Mouse (Mus musculus) heart, postnatal 25 days (tissue): ENCODE results near the gene Gm19345. TPM values are rescaled to one million over a fixed set of nuclear protein-coding genes. Genes with fewer than 3 reads are reported as not detected.

Experiments
- DNase-seq: peaks from one replicate; pipeline ENCODE4 v3.0.0; 2022; ENCODE audit warnings: low spot score
- intact Hi-C: fragments of 180-260 bp; cut with DNase I; formaldehyde crosslinking; loops from one replicate; pipeline ENCODE4 v1.15.1; 2025
- total RNA-seq, 2 experiments: library from RNA; stranded (reverse); gene quantifications; 2 replicates each; pipeline ENCODE4 v1.2.3; 2021

The Gm19345 gene
- total RNA-seq, 2 experiments from 2014 or later = not detected

DNA sequence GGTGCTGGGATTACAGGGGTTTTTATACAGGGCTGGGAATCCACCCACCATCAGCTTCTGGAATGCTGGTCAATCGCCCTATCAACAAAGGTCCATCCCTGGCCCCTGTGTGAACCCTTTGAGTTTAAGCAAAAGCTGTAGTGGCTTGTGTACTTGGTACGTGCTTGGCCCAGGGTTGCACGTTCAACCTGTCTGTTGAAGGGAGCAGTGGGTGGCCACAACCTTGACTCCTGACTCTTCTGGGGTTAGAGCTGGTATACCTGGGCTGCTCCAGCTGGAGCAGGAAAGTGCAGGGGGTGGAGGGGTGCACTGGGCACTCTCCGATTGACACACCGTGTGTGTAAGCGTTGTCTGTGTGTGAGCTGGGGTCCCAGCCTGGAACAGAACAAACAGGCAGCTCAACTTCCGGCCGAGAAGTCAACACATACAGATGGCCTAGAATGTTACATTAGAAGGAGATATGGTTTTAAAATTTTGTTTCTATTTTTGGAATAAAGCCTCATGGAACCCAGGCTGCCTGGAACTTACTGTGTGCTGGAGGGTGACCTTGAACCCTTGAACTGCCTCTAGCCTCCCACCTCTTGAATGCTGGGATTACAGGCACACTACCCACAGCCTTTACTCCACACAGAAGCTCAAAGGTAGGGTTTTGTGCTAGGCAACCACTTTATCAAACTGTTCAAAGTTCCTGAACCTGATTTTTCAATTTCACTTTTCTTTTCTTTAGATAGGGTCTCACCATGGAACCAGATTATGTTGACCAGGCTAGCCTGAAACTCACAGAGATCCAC lies 13.6 kb downstream of the Gm19345 start:
- intact Hi-C loops = loop anchor here (5.0 kb wide), 1 partner anchor 113 kb away; the partner anchor contains the start of gene Nectin2
- no peak for DNase-seq

DNA sequence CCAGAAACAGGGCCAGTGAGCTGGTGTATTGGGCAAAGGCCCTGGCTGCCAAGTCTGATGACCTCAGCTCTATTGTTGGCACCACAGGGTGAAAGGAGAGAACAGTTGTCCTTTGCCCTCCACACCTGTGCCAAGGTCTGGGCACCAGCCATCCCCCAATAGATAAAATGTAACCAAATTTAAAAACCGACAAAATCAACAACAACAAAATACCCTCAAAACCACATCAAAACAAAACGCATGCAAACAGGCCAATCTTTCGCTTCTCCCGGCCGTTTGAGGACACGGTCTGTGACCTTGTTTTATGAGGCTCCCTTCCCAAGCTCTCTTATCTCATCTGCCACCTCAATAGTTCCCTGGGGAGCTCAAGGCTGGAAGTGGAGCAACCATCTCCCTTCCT lies 14.7 kb downstream of the Gm19345 start:
- no peak for DNase-seq
- intact Hi-C loops = loop anchor here (5.0 kb wide), 1 partner anchor 114 kb away; the partner anchor contains the start of gene Nectin2

DNA sequence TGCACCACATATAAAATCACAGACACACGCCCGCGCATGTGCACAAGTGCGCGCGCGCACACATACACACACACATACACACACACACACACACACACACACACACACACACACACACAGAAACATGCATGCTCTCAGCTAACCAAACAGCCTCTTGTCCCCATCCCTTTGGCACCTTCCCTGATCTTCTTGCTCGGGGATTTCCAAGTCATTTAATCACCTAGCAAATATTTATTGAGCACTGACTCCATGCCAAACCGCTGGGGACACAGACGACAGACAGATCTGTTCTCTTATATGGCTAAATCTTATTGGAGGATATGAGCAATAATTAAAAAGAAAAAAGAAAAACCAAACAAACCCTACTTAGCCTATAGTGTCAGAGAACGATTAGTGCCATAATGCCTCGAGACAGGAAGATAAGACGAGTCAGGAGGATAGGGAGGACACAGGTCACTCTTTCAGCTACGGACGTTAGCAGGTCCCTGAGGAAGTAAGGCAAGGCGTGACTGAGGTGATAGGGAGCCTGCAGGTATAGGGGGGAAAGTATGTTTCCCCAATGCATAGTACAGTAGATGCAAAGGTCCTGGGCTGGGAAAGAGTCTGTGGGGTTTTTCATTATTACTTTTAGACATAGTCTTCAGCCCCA lies 16.1 kb downstream of the Gm19345 start:
- intact Hi-C loops = loop anchor here (5.0 kb wide), 1 partner anchor 116 kb away; the partner anchor contains the start of gene Nectin2
- no peak for DNase-seq

DNA sequence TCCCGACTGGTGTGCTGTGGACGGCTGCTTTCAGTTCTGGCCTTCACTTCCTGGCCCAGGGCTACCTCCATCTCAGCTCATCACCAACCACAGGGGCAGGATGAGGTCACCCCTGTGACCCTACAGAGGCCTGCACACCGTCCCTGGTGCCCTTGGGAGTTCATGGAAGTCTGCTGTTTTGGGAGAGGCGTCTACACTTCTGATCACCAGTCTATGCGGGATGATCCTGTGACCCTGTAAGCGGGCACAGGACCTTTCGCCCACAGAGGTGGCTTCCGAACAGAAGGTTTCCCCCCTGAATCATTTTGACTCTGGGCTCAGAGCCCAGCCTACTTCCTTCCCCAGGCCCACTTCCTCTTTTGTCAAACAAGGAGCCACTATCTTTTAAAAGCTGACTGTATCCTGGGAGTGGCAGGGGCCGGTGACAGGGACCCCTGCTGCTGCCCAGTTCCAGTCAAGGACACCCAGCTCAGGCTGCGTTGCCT lies 19.4 kb downstream of the Gm19345 start:
- intact Hi-C loops = no loop called here
- peak; percentile 28 for DNase-seq

DNA sequence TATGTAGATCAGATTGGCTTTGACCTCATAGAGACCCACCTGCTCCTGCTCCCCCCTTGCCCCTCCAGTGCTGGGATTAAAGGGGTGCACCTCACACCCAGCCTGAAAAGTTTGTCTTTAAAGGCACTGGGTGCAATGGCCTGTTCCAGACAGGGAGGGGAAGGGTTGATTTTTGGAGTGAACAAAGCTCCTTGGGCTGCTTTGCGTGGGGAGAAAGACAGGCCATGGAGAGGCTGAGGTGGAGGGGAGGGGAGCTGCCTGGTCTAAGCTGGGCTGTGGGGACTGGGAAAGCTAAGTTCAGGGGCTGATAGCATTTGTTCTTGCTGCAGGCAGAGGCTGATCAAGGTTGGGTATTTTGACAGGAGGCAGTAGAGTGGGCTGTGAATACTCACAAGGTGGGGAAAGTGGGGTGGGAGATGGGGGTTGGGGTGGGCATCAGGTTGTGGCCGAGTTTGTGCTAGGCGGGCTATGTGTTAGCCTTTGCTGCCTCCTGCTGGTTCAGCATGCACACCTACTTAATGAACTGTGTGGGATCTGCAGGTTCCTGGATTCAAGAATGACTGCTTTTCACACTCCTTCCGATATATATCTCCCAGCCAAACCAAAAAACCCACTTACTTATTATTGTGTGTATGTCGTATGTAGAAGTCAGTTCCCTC lies 20.3 kb downstream of the Gm19345 start:
- DNase-seq = no peak
- intact Hi-C loops = loop anchor here (1.0 to 2.0 kb wide), 3 partner anchors 23 to 70 kb away; no protein-coding TSS in a partner anchor

DNA sequence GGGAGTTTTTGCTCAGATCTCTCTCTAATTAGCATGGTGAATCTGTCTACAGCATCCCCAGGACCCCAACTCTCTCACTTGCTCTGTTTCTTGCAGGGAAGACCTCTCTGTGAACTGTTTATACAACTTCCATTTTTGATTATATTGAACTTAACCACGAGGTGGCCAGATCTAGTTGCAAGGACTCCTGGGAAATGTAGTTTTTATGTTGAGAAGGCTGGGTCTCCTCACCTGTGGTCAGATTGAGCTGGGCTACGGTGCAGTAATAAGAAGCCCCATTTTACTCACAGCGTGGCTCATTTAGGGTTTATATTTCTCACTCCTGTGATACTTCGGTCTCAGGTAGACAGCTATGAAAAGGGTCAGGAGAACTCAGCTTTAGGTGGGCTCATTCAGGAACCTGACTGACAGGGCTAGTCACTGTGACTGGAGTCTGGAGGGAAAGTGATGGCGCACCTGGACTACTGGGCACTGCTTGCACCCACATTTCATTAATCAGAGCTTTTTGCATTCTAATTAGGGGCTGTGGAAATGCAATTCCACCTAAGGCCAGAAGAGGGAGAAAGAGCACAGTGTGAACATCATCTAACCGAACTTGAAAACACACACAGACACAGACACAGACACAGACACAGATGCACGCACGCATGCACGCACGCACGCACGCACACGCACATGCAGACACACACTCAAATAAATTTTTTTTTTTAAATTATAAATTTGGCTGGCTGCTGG lies 24.3 kb downstream of the Gm19345 start:
- DNase-seq = no peak
- intact Hi-C loops = no loop called here

DNA sequence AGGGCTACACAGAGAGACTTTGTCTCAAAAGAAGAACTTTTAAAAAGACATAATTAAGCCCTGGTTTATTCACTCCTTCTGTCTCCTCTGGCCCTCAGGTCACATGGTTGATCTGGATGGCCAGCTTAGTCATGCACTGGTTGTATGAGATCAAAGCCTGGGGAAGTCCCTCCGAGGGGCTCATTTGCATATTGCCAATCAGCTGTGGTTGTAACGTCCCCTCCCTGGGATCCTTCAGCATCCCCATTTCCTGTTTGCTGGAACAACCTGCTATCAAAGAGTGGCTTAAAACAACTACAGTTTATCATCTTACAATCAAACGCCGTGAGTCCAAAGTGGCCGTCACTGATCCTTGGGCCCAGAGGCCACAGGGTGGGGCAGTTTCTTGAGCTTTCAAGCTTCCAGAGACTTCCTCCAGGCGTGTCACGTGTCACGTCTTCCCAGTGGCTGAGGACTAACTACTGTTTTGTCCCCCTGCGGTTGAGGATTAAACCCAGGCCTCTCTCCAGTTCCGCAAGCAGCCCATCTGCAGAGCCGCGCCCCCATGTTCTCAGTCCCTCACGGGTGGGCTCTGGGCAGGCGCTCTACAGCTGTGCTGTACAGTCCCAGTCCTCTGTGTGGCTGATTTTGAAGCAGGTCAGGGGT lies 25.1 kb downstream of the Gm19345 start:
- DNase-seq = no peak
- intact Hi-C loops = no loop called here

DNA sequence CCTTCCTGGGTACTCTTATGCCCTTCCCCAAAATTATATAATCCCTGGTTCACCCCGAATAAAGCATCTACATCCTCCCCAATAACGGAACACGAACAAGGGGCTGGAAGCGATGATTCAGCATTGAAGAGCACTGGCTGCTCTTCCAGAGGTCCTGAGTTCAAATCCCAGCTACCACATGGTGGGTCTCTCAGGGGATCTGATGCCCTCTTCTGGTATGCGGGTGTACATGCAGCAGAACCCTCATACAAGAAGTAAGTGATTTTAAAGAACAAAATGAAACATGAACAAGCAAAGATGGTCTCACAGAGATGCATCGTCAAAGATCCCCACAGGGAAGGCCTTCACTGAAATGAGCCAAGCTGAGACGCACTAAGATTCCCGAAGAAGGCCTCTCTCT lies 29.0 kb downstream of the Gm19345 start:
- intact Hi-C loops = no loop called here
- no peak for DNase-seq

DNA sequence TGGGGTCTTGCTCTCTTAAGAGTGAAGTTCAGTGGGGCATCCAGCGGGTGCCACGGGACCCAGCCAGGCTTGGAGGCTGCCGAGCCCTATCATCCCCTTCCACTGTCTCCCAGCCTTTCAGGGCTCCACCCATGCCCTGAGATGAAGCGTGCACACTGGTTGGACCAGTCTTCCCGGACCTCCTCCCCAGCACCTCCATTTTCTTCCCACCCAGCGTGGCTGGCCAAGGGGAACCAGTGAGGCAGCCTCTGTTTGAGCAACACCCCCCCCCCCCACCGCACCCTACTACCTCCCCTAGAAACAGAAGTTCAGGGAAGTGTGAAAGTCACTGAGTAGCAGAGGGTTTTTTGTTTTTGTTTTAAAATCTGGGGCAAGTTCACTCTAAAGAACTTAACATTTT lies 36.0 kb downstream of the Gm19345 start, which contains the start of gene Ceacam19:
Ceacam19 (minus strand) TSS at position 117 of the 400 bp plus-strand sequence.
- no peak for DNase-seq
- intact Hi-C loops = no loop called here

DNA sequence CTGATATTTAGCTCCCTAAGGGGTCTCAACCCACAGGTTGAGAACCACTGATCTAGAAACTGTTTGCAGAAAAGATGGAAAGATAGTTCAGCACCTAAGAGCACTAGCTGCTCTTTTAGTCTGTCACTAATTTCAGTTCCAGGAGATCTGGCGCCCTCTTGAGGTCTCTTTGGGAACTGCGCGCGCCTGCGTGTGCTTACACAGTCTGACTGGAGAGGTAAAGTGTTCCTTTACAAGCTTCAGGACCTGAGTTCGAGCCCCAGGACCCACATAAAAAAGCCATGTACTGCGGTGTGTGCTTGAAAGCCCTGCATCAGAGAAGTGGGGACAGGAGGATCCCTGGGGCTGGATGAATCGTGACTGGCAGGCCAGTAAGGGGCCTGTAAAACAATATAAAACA lies 38.1 kb downstream of the Gm19345 start:
- intact Hi-C loops = no loop called here
- no peak for DNase-seq

Other genes with a start within 250 kb of the Gm19345 start
- gene Clasrp, start 247.5 kb upstream of the Gm19345 start, total RNA-seq = 10 to 100 TPM; 14.5 to 20.5 TPM
- 1 to 10 TPM; 7.3 to 7.6 TPM for gene Relb, start 222.6 kb upstream of the Gm19345 start, total RNA-seq
- 10 to 100 TPM; 65.6 to 72.3 TPM for gene Clptm1, start 187.0 kb upstream of the Gm19345 start, total RNA-seq
- not detected for gene Apoc2, start 174.1 kb upstream of the Gm19345 start, total RNA-seq
- not detected for gene Gm44805, start 170.6 kb upstream of the Gm19345 start, total RNA-seq
- not detected for gene Apoc4, start 170.5 kb upstream of the Gm19345 start, total RNA-seq
- gene Apoc1, start 159.3 kb upstream of the Gm19345 start, total RNA-seq = 1 to 10 TPM; 1.4 to 2.2 TPM
- 100 to 1,000 TPM; 309 to 319 TPM for gene Apoe, start 152.8 kb upstream of the Gm19345 start, total RNA-seq
- gene Tomm40, start 136.6 kb upstream of the Gm19345 start, total RNA-seq = 100 to 1,000 TPM; 112 to 113 TPM
- gene Nectin2, start 101.5 kb upstream of the Gm19345 start, total RNA-seq = 10 to 100 TPM; 31.1 to 31.9 TPM
- gene Bcam, start 81.0 kb upstream of the Gm19345 start, total RNA-seq = 100 to 1,000 TPM; 220 to 229 TPM
- gene Cblc, start 55.2 kb upstream of the Gm19345 start, total RNA-seq = under 1 TPM in 1 of 2 experiments, not detected in 1; 0.73 TPM
- gene Bcl3, start 29.2 kb upstream of the Gm19345 start, total RNA-seq = 1 to 10 TPM; 3.0 to 3.9 TPM
- under 1 TPM in 1 of 2 experiments, not detected in 1; 0.42 TPM for gene Ceacam16, start 9.3 kb downstream of the Gm19345 start, total RNA-seq
- gene Ceacam19, start 36.0 kb downstream of the Gm19345 start, total RNA-seq = not detected
- 10 to 100 TPM; 19.3 to 20.1 TPM for gene Pvr, start 69.2 kb downstream of the Gm19345 start, total RNA-seq
- 1 to 10 TPM; 1.8 to 2.8 TPM for gene Igsf23, start 98.8 kb downstream of the Gm19345 start, total RNA-seq
- gene Ceacam20, start 113.4 kb downstream of the Gm19345 start, total RNA-seq = not detected
- not detected for gene Nlrp9b, start 139.5 kb downstream of the Gm19345 start, total RNA-seq
- not detected for gene Vmn1r91, start 247.7 kb downstream of the Gm19345 start, total RNA-seq